Mouse (Mus musculus) limb, embryonic 12.5 days (tissue): Measurements from ENCODE around the gene Ccno. TPM values are rescaled to one million over a fixed set of nuclear protein-coding genes. Genes with fewer than 3 reads are reported as not detected.

Experiments
- ATAC-seq: fragments of 200-750 bp; cut with Nextera tagmentation; 2 replicates; pipeline ENCODE4 v1.8.0; 2017; ENCODE audit warnings: low read depth, moderate TSS enrichment; ENCODE audit not compliant: insufficient number of reproducible peaks, insufficient read depth, low FRiP score, low TSS enrichment
- H3K27ac ChIP-seq: fragments of 300-500 bp; sonication (generic); 2 replicates; pipeline ENCODE4 v1.5.1; 2016; ENCODE audit warnings: mild to moderate bottlenecking, moderate library complexity
- H3K27me3 ChIP-seq: fragments of 300-500 bp; sonication (generic); 2 replicates; pipeline ENCODE4 v1.6.1; 2016; ENCODE audit warnings: mild to moderate bottlenecking, moderate library complexity
- H3K36me3 ChIP-seq: fragments of 300-500 bp; sonication (generic); 2 replicates; pipeline ENCODE4 v1.6.1; 2016; ENCODE audit warnings: mild to moderate bottlenecking, moderate library complexity
- H3K4me1 ChIP-seq: fragments of 300-500 bp; sonication (generic); replicated peaks from 2 replicates; pipeline ENCODE4 v1.6.1; 2016
- H3K4me2 ChIP-seq: fragments of 300-500 bp; sonication (generic); 2 replicates; pipeline ENCODE4 v1.6.1; 2016; ENCODE audit warnings: mild to moderate bottlenecking, moderate library complexity
- H3K4me3 ChIP-seq: fragments of 300-500 bp; sonication (generic); replicated peaks from 2 replicates; pipeline ENCODE4 v1.5.1; 2016; ENCODE audit warnings: mild to moderate bottlenecking
- H3K9ac ChIP-seq: fragments of 300-500 bp; sonication (generic); replicated peaks from 2 replicates; pipeline ENCODE4 v1.6.1; 2016; ENCODE audit warnings: mild to moderate bottlenecking, moderate library complexity
- H3K9me3 ChIP-seq: fragments of 300-500 bp; sonication (generic); 2 replicates; pipeline ENCODE4 v1.6.1; 2016; ENCODE audit warnings: mild to moderate bottlenecking, moderate library complexity
- WGBS: fragments of 180-500 bp; shearing (Covaris S2); methylation state at CpG from one replicate; pipeline ENCODE4 v1.1.7; 2016; 5-methylcytosine and 5-hydroxymethylcytosine counted together
- microRNA counts: library from miRNA; unstranded; fragments of <30 nt; microRNA quantifications from one replicate; lab custom pipeline; 2017
- microRNA-seq: library from miRNA; unstranded; fragments of <30 nt; microRNA quantifications from one replicate; pipeline ENCODE4, GENCODE M21; 2017
- polyA plus RNA-seq: library from polyadenylated mRNA; unstranded; fragments of >200 nt; fragmentation: Nextera tagmentation; extraction: Ambion mirVana; gene quantifications from 2 replicates; pipeline ENCODE4 v1.2.1, GENCODE M21; 2016

The Ccno gene
- polyA plus RNA-seq, 1 experiment from 2014 or later: 0.21 TPM

DNA sequence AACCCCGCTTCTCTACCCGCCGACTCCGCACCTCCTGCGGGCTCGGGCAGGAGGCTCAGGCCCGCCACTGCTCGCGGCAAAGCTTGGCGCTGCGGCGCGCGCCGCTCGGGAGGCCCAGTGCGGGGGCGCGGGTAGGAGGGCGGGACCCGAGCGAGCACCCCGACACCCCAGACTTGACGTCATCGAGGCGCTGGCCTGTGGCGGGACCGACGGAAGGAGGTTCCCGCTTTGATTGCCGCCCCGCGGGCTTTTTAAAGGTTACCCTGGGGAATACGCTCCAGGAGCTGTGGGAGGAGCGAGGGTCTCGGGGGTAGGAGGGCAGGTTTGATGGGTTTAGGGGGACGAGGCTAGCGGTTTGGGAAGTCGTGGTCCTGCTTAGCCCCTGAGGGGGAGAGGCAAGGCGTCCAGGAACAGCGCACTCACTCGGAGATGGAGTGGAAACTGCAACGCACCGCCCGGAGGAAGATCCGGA, 47.4 kb downstream of the Ccno start, which contains the start of gene Cdc20b:
Gene Cdc20b, plus strand, starts transcription at position 162 of the 472 bp plus-strand sequence.
- Histone ChIP-seq H3K4me3 (peak within 1 kb of the TSS; percentile 57), H3K27ac (no peak within 1 kb of the TSS), H3K27me3 (peaks cover 43% of the 10 kb centered on the region), H3K9ac (peak within 1 kb of the TSS; percentile 56), H3K36me3 (no peaks in the 10 kb centered on the region), H3K9me3 (no peaks in the 10 kb centered on the region), H3K4me1 (peaks cover 17% of the 10 kb centered on the region), H3K4me2 (peak within 1 kb of the TSS; percentile 98)
- under 1% methylated on average over 46 of the region's 46 CpGs for WGBS
- ATAC-seq: 0 out of 2 replicates have a peak, but pooled peaks have one; percentile 10

DNA sequence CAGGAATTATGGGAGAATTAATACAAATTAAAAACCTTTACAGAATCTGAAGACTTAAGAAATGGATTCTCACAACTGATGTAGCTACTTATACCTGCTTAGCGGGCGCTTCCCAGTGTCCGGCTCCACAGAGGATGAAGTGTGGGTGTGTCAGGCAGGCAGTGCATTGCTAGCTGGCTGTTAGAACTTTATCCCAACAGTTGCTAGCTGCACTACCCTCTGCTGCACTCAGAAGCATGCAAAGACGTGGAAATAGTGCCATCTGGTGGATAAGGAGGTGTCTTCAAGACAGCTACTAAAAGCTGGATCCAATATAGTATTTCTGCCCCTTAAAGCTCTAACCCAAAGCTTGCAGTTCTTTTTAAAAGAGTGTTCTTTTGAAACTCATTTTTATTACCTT, 48.2 kb downstream of the Ccno start:
- H3K27ac ChIP-seq: no peak overlapping the region
- H3K9me3 ChIP-seq: no peaks in the 10 kb centered on the region
- ATAC-seq: peak; percentile 86
- no peak overlapping the region for H3K9ac ChIP-seq
- H3K27me3 ChIP-seq: peaks cover 41% of the 10 kb centered on the region
- H3K4me2 ChIP-seq: peak overlapping the region; percentile 98
- peaks cover 17% of the 10 kb centered on the region for H3K4me1 ChIP-seq
- peak overlapping the region; percentile 57 for H3K4me3 ChIP-seq
- 0% methylated on average over 4 of the region's 4 CpGs for WGBS
- no peaks in the 10 kb centered on the region for H3K36me3 ChIP-seq

MicroRNA genes within 50 kb of the gene (microRNA counts, 519-probe panel; counts per million panel counts)
- microRNA mmu-miR-449a (lab: Ali Mortazavi, UCI): not detected
- not detected for microRNA mmu-miR-449b (lab: Ali Mortazavi, UCI)
- not detected for microRNA mmu-miR-449c (lab: Ali Mortazavi, UCI)

Small RNA genes lying within 50 kb of the gene (microRNA-seq; reads per million reads assigned to microRNA genes)
- gene Mir449a: 31.1 reads per million, percentile 37 among the genes with 10 or more reads in this experiment
- not detected for gene Mir449b
- gene Mir449c: not detected

Other genes with a start within 250 kb of the Ccno start
- gene Plpp1, start 187.0 kb upstream of the Ccno start, polyA plus RNA-seq: 31.5 and 34.0 TPM in 2 replicates
- 96.6 and 97.3 TPM in 2 replicates for gene Mtrex, start 60.4 kb upstream of the Ccno start, polyA plus RNA-seq
- 38.4 and 43.4 TPM in 2 replicates for gene Dhx29, start 60.3 kb upstream of the Ccno start, polyA plus RNA-seq
- not detected in 2 replicates for gene Mcidas, start 6.0 kb downstream of the Ccno start, polyA plus RNA-seq
- gene Cdc20b, start 47.3 kb downstream of the Ccno start, polyA plus RNA-seq: not detected in 2 replicates
- gene Gpx8, start 58.6 kb downstream of the Ccno start, polyA plus RNA-seq: 141 and 152 TPM in 2 replicates
- not detected in 2 replicates for gene Gzma, start 113.2 kb downstream of the Ccno start, polyA plus RNA-seq
- 1.9 and 2.1 TPM in 2 replicates for gene Esm1, start 221.9 kb downstream of the Ccno start, polyA plus RNA-seq
- not detected in 2 replicates for gene Gzmk, start 238.1 kb downstream of the Ccno start, polyA plus RNA-seq